Mouse (Mus musculus) MEL (cell line): ENCODE data around the gene Map3k3. TPM values are rescaled to one million over a fixed set of nuclear protein-coding genes. Genes with fewer than 3 reads are reported as not detected.
A peak's percentile ranks its signal among the peaks of the same experiment; 100 is the strongest.

Experiments used
- DNase-seq: peaks from one replicate; pipeline ENCODE4 v3.0.0; 2011; ENCODE audit warnings: low read depth, low spot score
- H3K27ac ChIP-seq: 2 replicates; pipeline ENCODE4 v1.5.1; 2012; ENCODE audit warnings: low read depth, mild to moderate bottlenecking, control low read depth, low read length, moderate library complexity; ENCODE audit not compliant: control insufficient read depth
- H3K27me3 ChIP-seq, 2 experiments: fragments of 150-350 bp in 1 of 2; sonication (generic) in 1 of 2; 2 replicates each; pipeline ENCODE4 v1.6.1; 2012; ENCODE audit warnings: low read length in 2 of 2, mild to moderate bottlenecking in 2 of 2, improper control_type of control experiment in 1 of 2, moderate library complexity in 1 of 2; ENCODE audit not compliant: insufficient read depth in 2 of 2, control insufficient read depth in 1 of 2
- H3K36me3 ChIP-seq, 2 experiments: 2 replicates each; pipeline ENCODE4 v1.6.1; 2012 to 2014; ENCODE audit warnings: low read length in 2 of 2, improper control_type of control experiment in 1 of 2, inconsistent platforms in 1 of 2, mild to moderate bottlenecking in 1 of 2; ENCODE audit not compliant: insufficient read depth in 2 of 2, control insufficient read depth in 1 of 2
- H3K4me1 ChIP-seq, 2 experiments: fragments of 150-350 bp in 1 of 2; sonication (generic) in 1 of 2; 2 replicates each; pipeline ENCODE4 v1.6.1; 2012; ENCODE audit warnings: low read length in 2 of 2, improper control_type of control experiment in 1 of 2, mild to moderate bottlenecking in 1 of 2; ENCODE audit not compliant: insufficient read depth in 2 of 2, control insufficient read depth in 1 of 2
- H3K4me3 ChIP-seq, 2 experiments: fragments of 150-350 bp in 1 of 2; sonication (generic) in 1 of 2; 2 replicates each; pipeline ENCODE4 v1.5.1; 2012; ENCODE audit warnings: low read depth in 2 of 2, low read length in 2 of 2, mild to moderate bottlenecking in 2 of 2, moderate library complexity in 2 of 2, control low read depth in 1 of 2, improper control_type of control experiment in 1 of 2; ENCODE audit not compliant: control insufficient read depth in 1 of 2, insufficient read depth in 1 of 2
- H3K79me2 ChIP-seq: 2 replicates; pipeline ENCODE4 v1.6.1; 2012; ENCODE audit warnings: mild to moderate bottlenecking, low read length, moderate library complexity; ENCODE audit not compliant: control insufficient read depth, poor library complexity, insufficient read depth
- H3K9ac ChIP-seq: 2 replicates; pipeline ENCODE4 v1.6.1; 2012; ENCODE audit warnings: low read depth, mild to moderate bottlenecking, control low read depth, low read length, moderate library complexity; ENCODE audit not compliant: control insufficient read depth, poor library complexity, severe bottlenecking
- H3K9me3 ChIP-seq: fragments of 150-350 bp; sonication (generic); replicated peaks from 2 replicates; pipeline ENCODE4 v1.6.1; 2012; ENCODE audit warnings: mild to moderate bottlenecking, low read length, improper control_type of control experiment, moderate library complexity; ENCODE audit not compliant: insufficient read depth
- CHD2 ChIP-seq: IDR thresholded peaks from 2 replicates; pipeline ENCODE4 v1.6.1; 2011; ENCODE audit warnings: low read length, improper control_type of control experiment
- ELF1 ChIP-seq: IDR thresholded peaks from 2 replicates; pipeline ENCODE4 v1.6.1; 2014; ENCODE audit warnings: low read depth, mild to moderate bottlenecking, inconsistent platforms, low read length, improper control_type of control experiment, moderate library complexity
- EP300 ChIP-seq, 2 experiments: IDR thresholded peaks; 2 replicates each; pipeline ENCODE4 v1.6.1; 2011; ENCODE audit warnings: improper control_type of control experiment in 2 of 2, low read length in 2 of 2, low read depth in 1 of 2, mild to moderate bottlenecking in 1 of 2
- ETS1 ChIP-seq: IDR thresholded peaks from 2 replicates; pipeline ENCODE4 v1.6.1; 2012; ENCODE audit warnings: low read depth, mild to moderate bottlenecking, inconsistent platforms, low read length, improper control_type of control experiment, moderate library complexity
- GABPA ChIP-seq: IDR thresholded peaks from 2 replicates; pipeline ENCODE4 v1.6.1; 2012; ENCODE audit warnings: low read depth, mild to moderate bottlenecking, inconsistent platforms, low read length, improper control_type of control experiment, moderate library complexity
- HCFC1 ChIP-seq: IDR thresholded peaks from 2 replicates; pipeline ENCODE4 v1.6.1; 2012; ENCODE audit warnings: low read depth, mild to moderate bottlenecking, inconsistent platforms, low read length, improper control_type of control experiment, moderate library complexity
- MAX ChIP-seq: IDR thresholded peaks from 2 replicates; pipeline ENCODE4 v1.6.1; 2011; ENCODE audit warnings: low read length, improper control_type of control experiment
- MAZ ChIP-seq: IDR thresholded peaks from 2 replicates; pipeline ENCODE4 v1.6.1; 2012; ENCODE audit warnings: low read depth, mild to moderate bottlenecking, inconsistent platforms, low read length, improper control_type of control experiment
- MXI1 ChIP-seq: IDR thresholded peaks from 2 replicates; pipeline ENCODE4 v1.6.1; 2011; ENCODE audit warnings: mild to moderate bottlenecking, low read depth, low read length, improper control_type of control experiment
- MYB ChIP-seq: IDR thresholded peaks from 2 replicates; pipeline ENCODE4 v1.6.1; 2011; ENCODE audit warnings: mild to moderate bottlenecking, low read depth, low read length, improper control_type of control experiment
- MYC ChIP-seq: IDR thresholded peaks from 2 replicates; pipeline ENCODE4 v1.6.1; 2011; ENCODE audit warnings: low read depth, mild to moderate bottlenecking, low read length, improper control_type of control experiment, moderate library complexity
- NELFE ChIP-seq: IDR thresholded peaks from 2 replicates; pipeline ENCODE4 v1.6.1; 2011; ENCODE audit warnings: low read depth, low read length, improper control_type of control experiment
- POLR2A ChIP-seq, 2 experiments: IDR thresholded peaks; 2 replicates each; pipeline ENCODE4 v1.6.1; 2011 to 2012; ENCODE audit warnings: low read length in 2 of 2, mild to moderate bottlenecking in 2 of 2, control low read depth in 1 of 2, improper control_type of control experiment in 1 of 2, low read depth in 1 of 2, moderate library complexity in 1 of 2; ENCODE audit not compliant: control insufficient read depth in 1 of 2, insufficient read depth in 1 of 2, poor library complexity in 1 of 2
- POLR2AphosphoS2 ChIP-seq: IDR thresholded peaks from 2 replicates; pipeline ENCODE4 v1.6.1; 2011; ENCODE audit warnings: low read length, improper control_type of control experiment
- RAD21 ChIP-seq: IDR thresholded peaks from 2 replicates; pipeline ENCODE4 v1.6.1; 2011; ENCODE audit warnings: mild to moderate bottlenecking, low read depth, low read length, improper control_type of control experiment
- RCOR1 ChIP-seq: IDR thresholded peaks from 2 replicates; pipeline ENCODE4 v1.6.1; 2012; ENCODE audit warnings: low read depth, mild to moderate bottlenecking, inconsistent platforms, low read length, improper control_type of control experiment
- SIN3A ChIP-seq: IDR thresholded peaks from 2 replicates; pipeline ENCODE4 v1.6.1; 2012; ENCODE audit warnings: low read length, improper control_type of control experiment, inconsistent platforms
- TAL1 ChIP-seq: IDR thresholded peaks from 2 replicates; pipeline ENCODE4 v1.6.1; 2012; ENCODE audit warnings: mild to moderate bottlenecking, inconsistent platforms, low read length, moderate library complexity, mixed read lengths
- TBP ChIP-seq: IDR thresholded peaks from 2 replicates; pipeline ENCODE4 v1.8.0; 2011; ENCODE audit warnings: low read depth, low read length, improper control_type of control experiment
- TCF12 ChIP-seq: IDR thresholded peaks from 2 replicates; pipeline ENCODE4 v1.6.1; 2014; ENCODE audit warnings: low read depth, mild to moderate bottlenecking, inconsistent platforms, low read length, improper control_type of control experiment, moderate library complexity
- UBTF ChIP-seq: IDR thresholded peaks from 2 replicates; pipeline ENCODE4 v1.6.1; 2012; ENCODE audit warnings: low read depth, mild to moderate bottlenecking, inconsistent platforms, low read length, improper control_type of control experiment, moderate library complexity, borderline replicate concordance; ENCODE audit not compliant: insufficient read depth
- USF1 ChIP-seq: IDR thresholded peaks from 2 replicates; pipeline ENCODE4 v1.6.1; 2014; ENCODE audit warnings: low read depth, mild to moderate bottlenecking, inconsistent platforms, low read length, improper control_type of control experiment, moderate library complexity
- USF2 ChIP-seq, 2 experiments: IDR thresholded peaks; 2 replicates each; pipeline ENCODE4 v1.6.1; 2011 to 2012; ENCODE audit warnings: improper control_type of control experiment in 2 of 2, low read length in 2 of 2, borderline replicate concordance in 1 of 2, inconsistent platforms in 1 of 2, low read depth in 1 of 2, mild to moderate bottlenecking in 1 of 2; ENCODE audit not compliant: insufficient read depth in 1 of 2
- ZMIZ1 ChIP-seq: IDR thresholded peaks from 2 replicates; pipeline ENCODE4 v1.6.1; 2012; ENCODE audit warnings: low read depth, mild to moderate bottlenecking, inconsistent platforms, low read length, improper control_type of control experiment, moderate library complexity
- polyA plus RNA-seq, 2 experiments: library from polyadenylated mRNA; stranded (reverse) in 1 of 2; unstranded in 1 of 2; fragments of >175 nt in 1 of 2; fragments of >200 nt in 1 of 2; gene quantifications; 2 replicates each; pipeline versions ENCODE4 v1.2.1 to v1.2.4; 2012; ENCODE audit warnings: low replicate concordance in 2 of 2, low read depth in 1 of 2; ENCODE audit not compliant: insufficient read length in 2 of 2, insufficient read depth in 1 of 2, missing spikeins in 1 of 2
- total RNA-seq: library from RNA; depleted of rRNA; stranded (reverse); fragments of 300-350 nt; gene quantifications from 2 replicates; pipeline ENCODE4 v1.2.3, GENCODE M21; 2012

The Map3k3 gene
- total and polyA plus RNA-seq, 3 experiments, result 10.5 to 14.3 TPM; not detected in 1

- TF ChIP-seq MAZ (peak; percentile 56; the same call in 1 of the 2 replicates), RAD21 (no peak)
Measured at GRCm38 (mm10) chr11:106034986-106035385, 49.4 kb upstream of the Map3k3 start (continued).

- no peaks in the 10 kb centered on the region for H3K27me3 ChIP-seq
- H3K4me3 ChIP-seq, result peak within 1 kb of the TSS; percentile 81 to 98
- peak within 1 kb of the TSS; percentile 91 for H3K9ac ChIP-seq
- DNase-seq, result peak; percentile 99
- TF ChIP-seq SIN3A, result peak; percentile 86
- peak; percentile 88 for TF ChIP-seq HCFC1
- no peak for TF ChIP-seq USF2 (IDR thresholded peaks at IDR 0.05; ENCODE audit: borderline replicate concordance in 1 of 2, insufficient read depth in 1 of 2, low read depth in 1 of 2, low read length in 2 of 2)
- no peak for TF ChIP-seq RAD21
- peak; percentile 93 for TF ChIP-seq USF1
- peak; percentile 94 for TF ChIP-seq ZMIZ1
- TF ChIP-seq TAL1, result no peak
- TF ChIP-seq POLR2A (IDR thresholded peaks at IDR 0.05; ENCODE audit: control insufficient read depth in 1 of 2, insufficient read depth in 1 of 2, low read depth in 1 of 2, low read length in 2 of 2, poor library complexity in 1 of 2), result peak; percentile 72
- TF ChIP-seq MXI1, result peak; percentile 84
- TF ChIP-seq MAX, result peak; percentile 6; the same call in 1 of the 2 replicates
- TF ChIP-seq TCF12, result peak; percentile 40; the same call in 1 of the 2 replicates
- TF ChIP-seq POLR2AphosphoS2, result peak; percentile 76; the same call in 1 of the 2 replicates
- no peak for TF ChIP-seq RCOR1
- no peak for TF ChIP-seq MYB
- TF ChIP-seq ELF1, result peak; percentile 78
- TF ChIP-seq ETS1, result no peak
- TF ChIP-seq EP300 (IDR thresholded peaks at IDR 0.05; ENCODE audit: low read depth in 1 of 2, low read length in 2 of 2), result no peak
- TF ChIP-seq UBTF, result no peak
- TF ChIP-seq TBP, result peak; percentile 72
- peak; percentile 88 for TF ChIP-seq NELFE
- no peak for TF ChIP-seq GABPA
- peak; percentile 92 for TF ChIP-seq CHD2
- peak; percentile 43; the same call in 1 of the 2 replicates for TF ChIP-seq MYC
- peaks cover under 1 to 47% of the 10 kb centered on the region in 2 experiments; a peak in 3 of 4 replicates for H3K36me3 ChIP-seq
- no peaks in the 10 kb centered on the region for H3K9me3 ChIP-seq
- peaks cover 49% of the 10 kb centered on the region for H3K79me2 ChIP-seq
- H3K4me1 ChIP-seq, result peaks cover 20 to 41% of the 10 kb centered on the region in 2 experiments
- H3K27ac ChIP-seq, result peak within 1 kb of the TSS; percentile 89
Measured at GRCm38 (mm10) chr11:106036548-106037417, 47.6 kb upstream of the Map3k3 start, which contains the start of gene Dcaf7. Gene Dcaf7, plus strand, starts transcription at chr11:106036872.
